Mouse (Mus musculus) liver, embryonic 14 days (tissue): ENCODE data around the gene Tle1. TPM values are rescaled to one million over a fixed set of nuclear protein-coding genes. Genes with fewer than 3 reads are reported as not detected.

Source experiments
- polyA plus RNA-seq: library from polyadenylated mRNA; depleted of rRNA; stranded (reverse); fragments of >200 nt; gene quantifications from 2 replicates; pipeline ENCODE4 v1.2.3, GENCODE M21; 2012; rRNA removed

Gene Tle1
- 8.7 and 9.2 TPM in 2 replicates for polyA plus RNA-seq

GRCm38 (mm10) chr4:72200559-72201409 is at the start of gene Tle1:
Gene Tle1 (minus strand): TSS chr4:72200919.

